ENCODE assay signal across 8 mouse cellular contexts in genomic region chrX:20662716-20663443, GRCm38 (mm10). TPM values are rescaled to one million over a fixed set of nuclear protein-coding genes. Genes with fewer than 3 reads are reported as not detected.
DNase-seq lines count a peak whose midpoint lies in the region; ATAC-seq lines count a peak whose summit lies in the region.

No protein-coding gene starts in this region.

- peak overlapping the region; percentile 73 for H3K9ac ChIP-seq in intestine, embryonic 14.5 days (ENCODE audit: low read length)

- peak; percentile 82 for ATAC-seq in intestine, embryonic 14.5 days (replicated peaks; ENCODE audit: low FRiP score, low TSS enrichment, low read depth)

- peaks cover 7% of the 10 kb centered on the region; the same call in 1 of the 2 replicates for H3K36me3 ChIP-seq in intestine, embryonic 14.5 days (ENCODE audit: control insufficient read depth, insufficient read depth, low read length)

- peak overlapping the region; percentile 61 for H3K4me3 ChIP-seq in intestine, embryonic 14.5 days (ENCODE audit: low read depth, low read length)

- H3K27ac ChIP-seq in intestine, embryonic 14.5 days (ENCODE audit: low read depth), result peak overlapping the region; percentile 67; the same call in 1 of the 2 replicates

- H3K9me3 ChIP-seq in intestine, embryonic 14.5 days (ENCODE audit: control insufficient read depth, low read length), result no peaks in the 10 kb centered on the region

- peak; percentile 86 to 96 for DNase-seq in adrenal gland, adult (ENCODE audit: inconsistent age in 2 of 2, low spot score in 1 of 2)
- DNase-seq in embryo, embryonic 10.5 days (ENCODE audit: low spot score), result peak; percentile 95
- peak; percentile 82 for DNase-seq in gastrocnemius, postnatal 14 days
- DNase-seq in intestine, embryonic 14.5 days (ENCODE audit: low spot score), result peak; percentile 86
- peak; percentile 85 to 93 for DNase-seq in left cerebral cortex, postnatal 14 days (ENCODE audit: low spot score in 2 of 2)
- DNase-seq in mesoderm, embryonic 11.5 days (ENCODE audit: low read depth, low spot score), result peak; percentile 87
- peak; percentile 78 to 80 for DNase-seq in right cerebral cortex, postnatal 36 days (ENCODE audit: low spot score in 2 of 2)
- DNase-seq in yolk sac, embryonic 10.5 days (ENCODE audit: low spot score), result peak; percentile 85

- H3K27me3 ChIP-seq in intestine, embryonic 14.5 days (replicated peaks; ENCODE audit: control insufficient read depth, insufficient read depth, low read length), result no peaks in the 10 kb centered on the region

- intact Hi-C loops in gastrocnemius, postnatal 14 days (cut with DNase I; ENCODE audit: low total_unique reads), result no loop called here
- intact Hi-C loops in left cerebral cortex, postnatal 14 days (cut with DNase I), result loop anchor here (5.0 to 10.0 kb wide), 2 partner anchors 109 to 272 kb away; partner anchors contain the start of gene Cfp

- 15% methylated on average over 26 of the region's 28 CpGs for WGBS in intestine, embryonic 14.5 days

- peak overlapping the region; percentile 59 for H3K4me2 ChIP-seq in intestine, embryonic 14.5 days (ENCODE audit: low read length)

- peaks cover 3% of the 10 kb centered on the region; the same call in 1 of the 2 replicates for H3K4me1 ChIP-seq in intestine, embryonic 14.5 days (replicated peaks; ENCODE audit: control insufficient read depth, insufficient read depth, low read length)

RNA-seq across cellular contexts. Expression of gene Uba1, which starts 4.8 kb away (rescaled TPM):
- total RNA-seq in gastrocnemius, postnatal 14 days (2021), result 100 to 1,000 TPM; 154 to 161 TPM
- 189 and 191 TPM in 2 replicates for polyA plus RNA-seq in intestine, embryonic 14.5 days (2014; fragmentation: Nextera tagmentation; extraction: Ambion mirVana)
- 100 to 1,000 TPM; 390 to 391 TPM for total RNA-seq in left cerebral cortex, postnatal 14 days (2021)

RNA-seq across cellular contexts. Expression of gene Cdk16, which starts 24.9 kb away (rescaled TPM):
- 100 to 1,000 TPM; 122 TPM for total RNA-seq in gastrocnemius, postnatal 14 days (2021)
- polyA plus RNA-seq in intestine, embryonic 14.5 days (2014; fragmentation: Nextera tagmentation; extraction: Ambion mirVana), result 74.6 and 81.6 TPM in 2 replicates
- 100 to 1,000 TPM; 321 to 335 TPM for total RNA-seq in left cerebral cortex, postnatal 14 days (2021)

RNA-seq across cellular contexts. Expression of gene Usp11, which starts 40.8 kb away (rescaled TPM):
- 1 to 10 TPM; 3.1 to 3.4 TPM for total RNA-seq in gastrocnemius, postnatal 14 days (2021)
- polyA plus RNA-seq in intestine, embryonic 14.5 days (2014; fragmentation: Nextera tagmentation; extraction: Ambion mirVana), result 36.9 and 41.6 TPM in 2 replicates
- 10 to 100 TPM; 90.5 to 91.9 TPM for total RNA-seq in left cerebral cortex, postnatal 14 days (2021)

RNA-seq across cellular contexts. Expression of gene Ndufb11, which starts 45.5 kb away (rescaled TPM):
- total RNA-seq in gastrocnemius, postnatal 14 days (2021), result 100 to 1,000 TPM; 322 to 386 TPM
- 258 and 267 TPM in 2 replicates for polyA plus RNA-seq in intestine, embryonic 14.5 days (2014; fragmentation: Nextera tagmentation; extraction: Ambion mirVana)
- 100 to 1,000 TPM; 160 to 175 TPM for total RNA-seq in left cerebral cortex, postnatal 14 days (2021)

RNA-seq across cellular contexts. Expression of gene Rbm10, which starts 45.6 kb away (rescaled TPM):
- total RNA-seq in gastrocnemius, postnatal 14 days (2021), result 10 to 100 TPM; 13.4 to 14.3 TPM
- polyA plus RNA-seq in intestine, embryonic 14.5 days (2014; fragmentation: Nextera tagmentation; extraction: Ambion mirVana), result 58.6 and 60.4 TPM in 2 replicates
- 10 to 100 TPM; 40.6 to 42.5 TPM for total RNA-seq in left cerebral cortex, postnatal 14 days (2021)

Comparison
In these comparisons a context has a peak if more than half of its experiments do, and no peak if none do; other contexts are left out.
1. Peak in every context shown above with its lines: DNase-seq, ATAC-seq, H3K4me3 ChIP-seq and H3K27ac ChIP-seq.
2. RNA of gene Usp11, which starts 40.8 kb away (total RNA-seq): 90.5 to 91.9 TPM in left cerebral cortex, postnatal 14 days; 3.1 to 3.4 TPM in gastrocnemius, postnatal 14 days; every median in the first group is over 10 times any median in the second.